Mouse (Mus musculus): ENCODE data around the gene Nup188. TPM values are rescaled to one million over a fixed set of nuclear protein-coding genes. Genes with fewer than 3 reads are reported as not detected.

The Nup188 gene
- polyA plus RNA-seq, 1 experiment = 16.5 TPM

GRCm38 (mm10) chr2:30243391-30243790, 42.8 kb upstream of the Nup188 start:
- no peak overlapping the region for H3K4me3 ChIP-seq (ENCODE audit: insufficient read depth, low read length)
- TF ChIP-seq POLR2A (IDR thresholded peaks at IDR 0.05; ENCODE audit: extremely low read depth, insufficient read depth, low read length) = no peak
- TF ChIP-seq CTCF (IDR thresholded peaks at IDR 0.05; ENCODE audit: extremely low read depth, insufficient read depth, low read length) = no peak
- peaks cover 10% of the 10 kb centered on the region for H3K4me1 ChIP-seq (ENCODE audit: control insufficient read depth, insufficient read depth, low read length)
- no peak overlapping the region for H3K27ac ChIP-seq (ENCODE audit: insufficient read depth, low read length)

- peaks cover 6% of the 10 kb centered on the region for H3K4me1 ChIP-seq (ENCODE audit: control insufficient read depth, insufficient read depth, low read length)
- no peak overlapping the region for H3K27ac ChIP-seq (ENCODE audit: insufficient read depth, low read length)
- H3K4me3 ChIP-seq (ENCODE audit: insufficient read depth, low read length) = no peak overlapping the region
- no peak for TF ChIP-seq POLR2A (IDR thresholded peaks at IDR 0.05; ENCODE audit: extremely low read depth, insufficient read depth, low read length)
- TF ChIP-seq CTCF (IDR thresholded peaks at IDR 0.05; ENCODE audit: extremely low read depth, insufficient read depth, low read length) = no peak
These were observed 41.5 kb upstream of the Nup188 start for GRCm38 (mm10) chr2:30244595-30245178.

GRCm38 (mm10) chr2:30247036-30247435, 39.2 kb upstream of the Nup188 start:
- Histone ChIP-seq H3K4me3 (ENCODE audit: insufficient read depth, low read length) (no peak overlapping the region), H3K27ac (ENCODE audit: insufficient read depth, low read length) (no peak overlapping the region), H3K4me1 (ENCODE audit: control insufficient read depth, insufficient read depth, low read length) (peaks cover 6% of the 10 kb centered on the region)
- TF ChIP-seq CTCF (IDR thresholded peaks at IDR 0.05; ENCODE audit: extremely low read depth, insufficient read depth, low read length) = no peak
- no peak for TF ChIP-seq POLR2A (IDR thresholded peaks at IDR 0.05; ENCODE audit: extremely low read depth, insufficient read depth, low read length)

GRCm38 (mm10) chr2:30247681-30248080, 38.5 kb upstream of the Nup188 start:
- Histone ChIP-seq H3K4me3 (ENCODE audit: insufficient read depth, low read length) (no peak overlapping the region), H3K27ac (ENCODE audit: insufficient read depth, low read length) (no peak overlapping the region), H3K4me1 (ENCODE audit: control insufficient read depth, insufficient read depth, low read length) (peaks cover 10% of the 10 kb centered on the region)
- no peak for TF ChIP-seq CTCF (IDR thresholded peaks at IDR 0.05; ENCODE audit: extremely low read depth, insufficient read depth, low read length)
- TF ChIP-seq POLR2A (IDR thresholded peaks at IDR 0.05; ENCODE audit: extremely low read depth, insufficient read depth, low read length) = no peak

GRCm38 (mm10) chr2:30249182-30249581, 37.0 kb upstream of the Nup188 start:
- Histone ChIP-seq H3K4me3 (ENCODE audit: insufficient read depth, low read length) (no peak overlapping the region), H3K27ac (ENCODE audit: insufficient read depth, low read length) (no peak overlapping the region), H3K4me1 (ENCODE audit: control insufficient read depth, insufficient read depth, low read length) (peaks cover 10% of the 10 kb centered on the region)
- no peak for TF ChIP-seq CTCF (IDR thresholded peaks at IDR 0.05; ENCODE audit: extremely low read depth, insufficient read depth, low read length)
- TF ChIP-seq POLR2A (IDR thresholded peaks at IDR 0.05; ENCODE audit: extremely low read depth, insufficient read depth, low read length) = no peak

- TF ChIP-seq POLR2A (IDR thresholded peaks at IDR 0.05; ENCODE audit: extremely low read depth, insufficient read depth, low read length) (no peak), CTCF (IDR thresholded peaks at IDR 0.05; ENCODE audit: extremely low read depth, insufficient read depth, low read length) (no peak)
- H3K4me1 ChIP-seq (ENCODE audit: control insufficient read depth, insufficient read depth, low read length) = peaks cover 10% of the 10 kb centered on the region
- no peak overlapping the region for H3K4me3 ChIP-seq (ENCODE audit: insufficient read depth, low read length)
- H3K27ac ChIP-seq (ENCODE audit: insufficient read depth, low read length) = no peak overlapping the region
These were observed 35.8 kb upstream of the Nup188 start for GRCm38 (mm10) chr2:30250166-30251128.

- no peak for TF ChIP-seq CTCF (IDR thresholded peaks at IDR 0.05; ENCODE audit: extremely low read depth, insufficient read depth, low read length)
- TF ChIP-seq POLR2A (IDR thresholded peaks at IDR 0.05; ENCODE audit: extremely low read depth, insufficient read depth, low read length) = no peak
- no peak overlapping the region for H3K27ac ChIP-seq (ENCODE audit: insufficient read depth, low read length)
- H3K4me3 ChIP-seq (ENCODE audit: insufficient read depth, low read length) = no peak overlapping the region
- peaks cover 10% of the 10 kb centered on the region for H3K4me1 ChIP-seq (ENCODE audit: control insufficient read depth, insufficient read depth, low read length)
These were observed 34.6 kb upstream of the Nup188 start for GRCm38 (mm10) chr2:30251417-30252104.

GRCm38 (mm10) chr2:30252521-30252920, 33.7 kb upstream of the Nup188 start:
- H3K4me1 ChIP-seq (ENCODE audit: control insufficient read depth, insufficient read depth, low read length) = peaks cover 7% of the 10 kb centered on the region
- H3K4me3 ChIP-seq (ENCODE audit: insufficient read depth, low read length) = no peak overlapping the region
- H3K27ac ChIP-seq (ENCODE audit: insufficient read depth, low read length) = no peak overlapping the region
- no peak for TF ChIP-seq POLR2A (IDR thresholded peaks at IDR 0.05; ENCODE audit: extremely low read depth, insufficient read depth, low read length)
- TF ChIP-seq CTCF (IDR thresholded peaks at IDR 0.05; ENCODE audit: extremely low read depth, insufficient read depth, low read length) = no peak

- TF ChIP-seq POLR2A (IDR thresholded peaks at IDR 0.05; ENCODE audit: extremely low read depth, insufficient read depth, low read length) (no peak), CTCF (IDR thresholded peaks at IDR 0.05; ENCODE audit: extremely low read depth, insufficient read depth, low read length) (no peak)
- peaks cover 11% of the 10 kb centered on the region for H3K4me1 ChIP-seq (ENCODE audit: control insufficient read depth, insufficient read depth, low read length)
These were observed 32.4 kb upstream of the Nup188 start for GRCm38 (mm10) chr2:30253809-30254208.

More at GRCm38 (mm10) chr2:30253809-30254208, 32.4 kb upstream of the Nup188 start:
- no peak overlapping the region for H3K27ac ChIP-seq (ENCODE audit: insufficient read depth, low read length)
- no peak overlapping the region for H3K4me3 ChIP-seq (ENCODE audit: insufficient read depth, low read length)
